Mouse (Mus musculus): Measurements from ENCODE around the gene Wdr6.

The Wdr6 gene

GRCm38 (mm10) chr9:108572321-108572720, 6.2 kb downstream of the Wdr6 start:
- no peak for DNase-seq

- DNase-seq: no peak
Observed at GRCm38 (mm10) chr9:108571401-108571973, 7.1 kb downstream of the Wdr6 start.

GRCm38 (mm10) chr9:108570207-108570896, 8.2 kb downstream of the Wdr6 start:
- peak; percentile 90 for DNase-seq

GRCm38 (mm10) chr9:108569381-108570206, 8.9 kb downstream of the Wdr6 start, which contains the start of gene Dalrd3:
Gene Dalrd3, plus strand, starts transcription at chr9:108569886.
- DNase-seq: peak; percentile 86

- no peak for DNase-seq
Observed at GRCm38 (mm10) chr9:108568511-108568921, 10.0 kb downstream of the Wdr6 start.

- DNase-seq: no peak
Observed at GRCm38 (mm10) chr9:108567931-108568419, 10.6 kb downstream of the Wdr6 start.

- peak; percentile 96 for DNase-seq
Observed at GRCm38 (mm10) chr9:108566815-108567776, 11.4 kb downstream of the Wdr6 start, which contains the start of gene Ndufaf3. Gene Ndufaf3, minus strand, starts transcription at chr9:108567434.

GRCm38 (mm10) chr9:108565881-108566814, 12.4 kb downstream of the Wdr6 start:
- DNase-seq: no peak

- DNase-seq: no peak
Observed at GRCm38 (mm10) chr9:108564131-108564530, 14.4 kb downstream of the Wdr6 start.

- no peak for DNase-seq
Observed at GRCm38 (mm10) chr9:108563671-108564070, 14.9 kb downstream of the Wdr6 start.

GRCm38 (mm10) chr9:108560227-108560841, 18.2 kb downstream of the Wdr6 start, which contains the start of gene Impdh2:
Gene Impdh2, plus strand, starts transcription at chr9:108560286.
- DNase-seq: peak; percentile 90

- DNase-seq: no peak
Observed at GRCm38 (mm10) chr9:108559169-108559568, 19.4 kb downstream of the Wdr6 start.

GRCm38 (mm10) chr9:108546875-108547274, 31.7 kb downstream of the Wdr6 start:
- DNase-seq: no peak

GRCm38 (mm10) chr9:108545986-108546385, 32.6 kb downstream of the Wdr6 start:
- no peak for DNase-seq

- no peak for DNase-seq
Observed at GRCm38 (mm10) chr9:108540846-108541245, 37.7 kb downstream of the Wdr6 start.

GRCm38 (mm10) chr9:108531496-108531895, 47.0 kb downstream of the Wdr6 start:
- no peak for DNase-seq

GRCm38 (mm10) chr9:108530954-108531353, 47.6 kb downstream of the Wdr6 start:
- no peak for DNase-seq

- DNase-seq: no peak
Observed at GRCm38 (mm10) chr9:108525400-108525799, 53.1 kb downstream of the Wdr6 start.

GRCm38 (mm10) chr9:108523341-108523740, 55.2 kb downstream of the Wdr6 start:
- DNase-seq: no peak
